Mouse (Mus musculus) C2C12 (cell line): Measurements from ENCODE around the gene Txndc2.

Source experiments
- CTCF ChIP-seq: IDR thresholded peaks from one replicate; pipeline ENCODE4 v1.5.1; 2011; ENCODE audit not compliant: control insufficient read depth, insufficient read depth, insufficient read length
- MAX ChIP-seq: IDR thresholded peaks from one replicate; pipeline ENCODE4 v1.6.1; 2011; ENCODE audit warnings: mild to moderate bottlenecking, control low read depth
- USF1 ChIP-seq: IDR thresholded peaks from one replicate; pipeline ENCODE4 v1.6.1; 2011; ENCODE audit warnings: low read depth, mild to moderate bottlenecking, control low read depth, moderate library complexity

- no peak for TF ChIP-seq CTCF
- TF ChIP-seq USF1 = no peak
- no peak for TF ChIP-seq MAX
These were observed 23.9 kb upstream of the Txndc2 start for GRCm38 (mm10) chr17:65665786-65666387.
